Mouse (Mus musculus) mammary gland, adult 2 months (tissue): Measurements from ENCODE around the gene Lmbrd1. TPM values are rescaled to one million over a fixed set of nuclear protein-coding genes. Genes with fewer than 3 reads are reported as not detected.

Experiments used
- polyA plus RNA-seq: library from polyadenylated mRNA; depleted of rRNA; stranded (reverse); fragments of >200 nt; gene quantifications from 2 replicates; pipeline ENCODE4 v1.2.3, GENCODE M21; 2012; ENCODE audit warnings: low replicate concordance; rRNA removed

Gene Lmbrd1
- polyA plus RNA-seq = 10.4 and 37.4 TPM in 2 replicates

DNA sequence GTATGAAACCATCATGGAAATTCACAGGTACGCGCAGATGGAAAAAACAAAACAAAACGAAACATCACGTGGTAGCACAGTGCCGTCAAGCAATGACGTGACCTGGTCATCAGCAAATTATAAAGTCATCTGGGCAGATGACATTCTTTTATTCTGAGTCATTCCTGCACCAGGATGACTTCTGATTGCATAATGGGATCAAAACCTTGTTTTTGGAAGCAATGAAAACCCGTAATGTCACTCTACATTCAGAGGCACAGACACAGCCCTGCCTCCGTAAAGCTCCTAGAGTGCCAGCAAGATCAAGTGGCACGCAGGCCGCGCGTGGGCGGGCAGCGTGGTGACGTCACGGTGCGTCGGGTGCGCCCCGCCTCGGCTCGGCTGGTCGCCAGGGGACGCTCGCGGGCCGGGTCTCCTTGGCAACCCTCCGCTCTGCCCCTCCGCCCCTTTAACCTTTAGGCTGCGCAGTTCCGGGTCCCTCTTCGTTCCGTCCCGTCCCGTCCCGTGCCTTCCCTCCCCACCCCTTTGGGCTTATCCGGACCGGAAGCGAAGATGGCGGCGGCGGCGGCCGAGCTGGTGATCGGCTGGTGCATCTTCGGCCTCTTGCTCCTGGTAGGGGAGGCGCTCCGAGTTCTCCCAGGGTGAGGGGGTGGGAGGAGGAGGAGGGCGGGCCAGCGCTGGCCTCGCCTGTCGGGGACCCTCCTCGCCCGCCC lies at the start of gene Lmbrd1:
Gene Lmbrd1, plus strand, starts transcription at position 426 of the 713 bp plus-strand sequence.

Other genes starting within 250 kb of the Lmbrd1 start
- gene Col19a1, start 91.2 kb upstream of the Lmbrd1 start, polyA plus RNA-seq = 0.09 TPM in 1 of 2 replicates, not detected in the other